Mouse (Mus musculus) limb, embryonic 14.5 days (tissue): Measurements from ENCODE around the gene Sap25. TPM values are rescaled to one million over a fixed set of nuclear protein-coding genes. Genes with fewer than 3 reads are reported as not detected.

Source experiments
- ATAC-seq: fragments of 200-750 bp; cut with Nextera tagmentation; 2 replicates; pipeline ENCODE4 v1.8.0; 2017; ENCODE audit warnings: low read depth, moderate number of reproducible peaks, moderate TSS enrichment; ENCODE audit not compliant: low FRiP score
- DNase-seq: peaks from one replicate; pipeline ENCODE4 v3.0.0-alpha.2; 2015; ENCODE audit warnings: low spot score
- H3K27ac ChIP-seq: fragments of 300-500 bp; sonication (generic); replicated peaks from 2 replicates; pipeline ENCODE4 v1.5.1; 2014; ENCODE audit warnings: low read depth, mild to moderate bottlenecking, low read length, moderate library complexity, mixed read lengths
- H3K27me3 ChIP-seq: fragments of 300-500 bp; sonication (generic); 2 replicates; pipeline ENCODE4 v1.6.1; 2014; ENCODE audit warnings: low read length, mixed read lengths; ENCODE audit not compliant: control insufficient read depth, insufficient read depth
- H3K36me3 ChIP-seq: fragments of 300-500 bp; sonication (generic); 2 replicates; pipeline ENCODE4 v1.6.1; 2014; ENCODE audit warnings: mild to moderate bottlenecking, low read length, moderate library complexity, mixed read lengths; ENCODE audit not compliant: control insufficient read depth, insufficient read depth
- H3K4me1 ChIP-seq: fragments of 300-500 bp; sonication (generic); 2 replicates; pipeline ENCODE4 v1.6.1; 2014; ENCODE audit warnings: antibody characterized with exemption, low read length, mixed read lengths; ENCODE audit not compliant: control insufficient read depth, insufficient read depth
- H3K4me2 ChIP-seq: fragments of 300-500 bp; sonication (generic); replicated peaks from 2 replicates; pipeline ENCODE4 v1.6.1; 2014; ENCODE audit warnings: low read depth, mild to moderate bottlenecking, low read length, moderate library complexity; ENCODE audit not compliant: severe bottlenecking
- H3K4me3 ChIP-seq: fragments of 300-500 bp; sonication (generic); replicated peaks from 2 replicates; pipeline ENCODE4 v1.5.1; 2014; ENCODE audit warnings: low read length
- H3K9ac ChIP-seq: fragments of 300-500 bp; sonication (generic); 2 replicates; pipeline ENCODE4 v1.6.1; 2014; ENCODE audit warnings: mild to moderate bottlenecking, low read depth, low read length, moderate library complexity; ENCODE audit not compliant: severe bottlenecking
- H3K9me3 ChIP-seq: fragments of 300-500 bp; sonication (generic); 2 replicates; pipeline ENCODE4 v1.6.1; 2016; ENCODE audit warnings: low read length; ENCODE audit not compliant: control insufficient read depth
- POLR2A ChIP-seq: fragments of 200-500 bp; IDR thresholded peaks from 2 replicates; pipeline ENCODE4 v1.8.0; 2012; ENCODE audit warnings: inconsistent platforms, mild to moderate bottlenecking, moderate library complexity, borderline replicate concordance; ENCODE audit not compliant: insufficient read depth, insufficient read length; ENCODE audit errors: extremely low read depth
- WGBS: fragments of 180-500 bp; shearing (Covaris S2); extraction: QIAGEN DNeasy Blood & Tissue Kit; methylation state at CpG from one replicate; pipeline ENCODE4 v1.1.7; 2014; 5-methylcytosine and 5-hydroxymethylcytosine counted together
- polyA plus RNA-seq, 2 experiments: library from polyadenylated mRNA; depleted of rRNA in 1 of 2; stranded (reverse) in 1 of 2; unstranded in 1 of 2; fragments of >200 nt; fragmentation: Nextera tagmentation in 1 of 2; extraction: Ambion mirVana in 1 of 2; gene quantifications; 2 replicates each; pipeline versions ENCODE4 v1.2.1 to v1.2.3; 2012 to 2014

Gene Sap25
- polyA plus RNA-seq, 2 experiments: 5.2 to 37.1 TPM

GRCm38 (mm10) chr5:137682526-137682925 lies 41.4 kb downstream of the Sap25 start:
- WGBS: 84% methylated on average over 6 of the region's 6 CpGs
- ATAC-seq (no peak), DNase-seq (no peak)
- TF ChIP-seq POLR2A: no peak
- Histone ChIP-seq H3K36me3 (no peaks in the 10 kb centered on the region), H3K9me3 (no peaks in the 10 kb centered on the region), H3K27me3 (no peaks in the 10 kb centered on the region), H3K27ac (no peak overlapping the region), H3K9ac (no peak overlapping the region), H3K4me2 (no peak overlapping the region), H3K4me3 (no peak overlapping the region), H3K4me1 (peaks cover 10% of the 10 kb centered on the region)

- Histone ChIP-seq H3K4me1 (peaks cover 10% of the 10 kb centered on the region), H3K36me3 (no peaks in the 10 kb centered on the region), H3K9me3 (no peaks in the 10 kb centered on the region), H3K27me3 (no peaks in the 10 kb centered on the region), H3K9ac (peak overlapping the region; percentile 63), H3K27ac (no peak overlapping the region), H3K4me2 (peak overlapping the region; percentile 96), H3K4me3 (peak overlapping the region; percentile 71)
- DNase-seq (no peak), ATAC-seq (no peak)
- 14% methylated on average over 28 of the region's 28 CpGs for WGBS
- TF ChIP-seq POLR2A: no peak
These were observed 42.5 kb downstream of the Sap25 start for GRCm38 (mm10) chr5:137683388-137684293.

GRCm38 (mm10) chr5:137684294-137685123 lies 43.4 kb downstream of the Sap25 start, which contains the start of gene Agfg2:
Gene Agfg2 (minus strand): TSS chr5:137684726.
- Histone ChIP-seq H3K36me3 (no peaks in the 10 kb centered on the region), H3K9me3 (no peaks in the 10 kb centered on the region), H3K4me3 (peak within 1 kb of the TSS; percentile 71), H3K4me2 (peak within 1 kb of the TSS; percentile 96), H3K27me3 (no peaks in the 10 kb centered on the region), H3K4me1 (peaks cover 10% of the 10 kb centered on the region), H3K27ac (no peak within 1 kb of the TSS), H3K9ac (peak within 1 kb of the TSS; percentile 63)
- DNase-seq: peak; percentile 99
- TF ChIP-seq POLR2A: 0 out of 2 replicates have a peak, but pooled peaks have one; percentile 67
- ATAC-seq: peak; percentile 100
- WGBS: under 1% methylated on average over 54 of the region's 62 CpGs

GRCm38 (mm10) chr5:137685653-137686052 lies 44.5 kb downstream of the Sap25 start:
- Histone ChIP-seq H3K9me3 (no peaks in the 10 kb centered on the region), H3K4me1 (peaks cover 10% of the 10 kb centered on the region), H3K9ac (no peak overlapping the region), H3K27me3 (no peaks in the 10 kb centered on the region), H3K4me3 (no peak overlapping the region), H3K27ac (no peak overlapping the region), H3K4me2 (no peak overlapping the region), H3K36me3 (no peaks in the 10 kb centered on the region)
- 88% methylated on average over 3 of the region's 3 CpGs for WGBS
- DNase-seq (no peak), ATAC-seq (no peak)
- no peak for TF ChIP-seq POLR2A

GRCm38 (mm10) chr5:137686127-137686790 lies 45.1 kb downstream of the Sap25 start:
- no peak for ATAC-seq
- H3K9ac ChIP-seq: no peak overlapping the region

More at GRCm38 (mm10) chr5:137686127-137686790, 45.1 kb downstream of the Sap25 start:
- Histone ChIP-seq H3K4me1 (peaks cover 10% of the 10 kb centered on the region), H3K27ac (no peak overlapping the region), H3K4me2 (no peak overlapping the region), H3K4me3 (no peak overlapping the region), H3K9me3 (no peaks in the 10 kb centered on the region), H3K27me3 (no peaks in the 10 kb centered on the region), H3K36me3 (no peaks in the 10 kb centered on the region)
- no peak for TF ChIP-seq POLR2A
- 79% methylated on average over 6 of the region's 6 CpGs for WGBS
- DNase-seq: no peak
